Mouse (Mus musculus) stomach, postnatal 0 days (tissue): Measurements from ENCODE around the gene Zfp3.

ENCODE experiments used
- CTCF ChIP-seq: IDR thresholded peaks from 2 replicates; pipeline ENCODE4 v1.5.1; 2016; ENCODE audit warnings: antibody characterized with exemption, low read depth, mild to moderate bottlenecking, moderate library complexity
- EP300 ChIP-seq: optimal IDR thresholded peaks from 2 replicates; pipeline ENCODE3; 2016; ENCODE audit warnings: antibody characterized with exemption

DNA sequence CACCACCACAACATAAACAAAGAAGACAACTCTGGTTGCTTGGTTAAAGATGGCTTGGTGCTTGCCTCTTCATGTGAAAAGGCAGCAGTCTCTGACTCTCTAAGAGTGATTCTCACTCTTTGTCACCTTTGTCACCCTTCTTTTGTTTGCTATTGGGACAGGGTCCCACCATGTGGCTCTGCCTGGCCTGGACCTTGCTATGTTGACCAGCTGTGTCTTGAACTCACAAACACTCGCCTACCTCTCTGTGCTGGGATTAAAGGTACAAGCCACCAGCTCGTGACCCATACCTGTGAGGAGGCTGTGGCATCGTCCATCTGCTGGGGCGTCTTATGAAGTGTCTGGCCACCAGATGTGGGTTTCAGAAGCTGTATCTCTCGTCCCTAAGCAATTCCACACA lies 30.8 kb upstream of the Zfp3 start:
- TF ChIP-seq CTCF (no peak), EP300 (no peak)
